Mouse (Mus musculus) forebrain, embryonic 14.5 days (tissue): ENCODE data around the gene Ube2l6. TPM values are rescaled to one million over a fixed set of nuclear protein-coding genes. Genes with fewer than 3 reads are reported as not detected.
A peak's percentile ranks its signal among the peaks of the same experiment; 100 is the strongest.

ENCODE experiments used
- ATAC-seq: fragments of 200-750 bp; cut with Nextera tagmentation; 2 replicates; pipeline ENCODE4 v1.8.0; 2017; ENCODE audit warnings: mild to moderate bottlenecking, moderate library complexity
- DNase-seq: peaks from one replicate; pipeline ENCODE4 v3.0.0-alpha.2; 2015; ENCODE audit warnings: low spot score
- H3K27ac ChIP-seq: fragments of 300-500 bp; sonication (generic); 2 replicates; pipeline ENCODE4 v1.5.1; 2014; ENCODE audit warnings: low read depth, mild to moderate bottlenecking, control low read depth, low read length, moderate library complexity
- H3K27me3 ChIP-seq: fragments of 300-500 bp; sonication (generic); replicated peaks from 2 replicates; pipeline ENCODE4 v1.6.1; 2014; ENCODE audit warnings: low read length, control low read depth, mixed read lengths; ENCODE audit not compliant: control insufficient read depth, insufficient read depth
- H3K36me3 ChIP-seq: fragments of 300-500 bp; sonication (generic); 2 replicates; pipeline ENCODE4 v1.6.1; 2014; ENCODE audit warnings: low read length, control low read depth; ENCODE audit not compliant: control insufficient read depth, insufficient read depth
- H3K4me1 ChIP-seq: fragments of 300-500 bp; sonication (generic); 2 replicates; pipeline ENCODE4 v1.6.1; 2014; ENCODE audit warnings: antibody characterized with exemption, low read length, control low read depth; ENCODE audit not compliant: control insufficient read depth, insufficient read depth
- H3K4me2 ChIP-seq: fragments of 300-500 bp; sonication (generic); 2 replicates; pipeline ENCODE4 v1.6.1; 2014; ENCODE audit warnings: mild to moderate bottlenecking, control low read depth, low read length
- H3K4me3 ChIP-seq: fragments of 300-500 bp; sonication (generic); 2 replicates; pipeline ENCODE4 v1.5.1; 2014; ENCODE audit warnings: low read depth, low read length, control low read depth
- H3K9ac ChIP-seq: fragments of 300-500 bp; sonication (generic); 2 replicates; pipeline ENCODE4 v1.6.1; 2014; ENCODE audit warnings: mild to moderate bottlenecking, low read length, control low read depth, moderate library complexity
- H3K9me3 ChIP-seq: fragments of 300-500 bp; sonication (generic); replicated peaks from 2 replicates; pipeline ENCODE4 v1.6.1; 2016; ENCODE audit warnings: low read length, control low read depth, mixed read lengths; ENCODE audit not compliant: control insufficient read depth
- WGBS: fragments of 180-500 bp; shearing (Covaris S2); extraction: QIAGEN DNeasy Blood & Tissue Kit; methylation state at CpG from one replicate; pipeline ENCODE4 v1.1.7; 2014; 5-methylcytosine and 5-hydroxymethylcytosine counted together
- polyA plus RNA-seq: library from polyadenylated mRNA; unstranded; fragments of >200 nt; fragmentation: Nextera tagmentation; extraction: Ambion mirVana; gene quantifications from 2 replicates; pipeline ENCODE4 v1.2.1, GENCODE M21; 2014

Ube2l6 gene
- polyA plus RNA-seq, 1 experiment from 2014 or later, result 21.8 TPM

DNA sequence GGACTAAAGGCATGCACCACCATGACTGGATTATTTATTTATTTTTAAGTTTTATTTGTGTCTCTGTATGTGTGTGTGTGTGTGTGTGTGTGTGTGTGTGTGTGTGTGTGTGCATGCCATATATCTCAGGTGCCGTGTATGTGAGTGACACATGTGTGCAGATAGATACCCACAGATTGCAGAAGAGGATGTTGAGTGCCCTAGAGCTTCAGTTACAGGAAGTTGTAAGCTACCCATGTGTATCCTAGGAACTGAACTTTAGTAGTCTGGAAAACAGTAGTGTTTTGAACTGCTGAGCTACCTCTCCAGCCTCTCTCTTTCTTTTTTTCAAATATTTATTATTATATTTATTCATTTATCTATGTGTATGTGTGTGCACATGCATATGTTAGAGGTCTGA is 15.3 kb upstream of the Ube2l6 start:
- no peak for ATAC-seq
- Histone ChIP-seq H3K4me1 (no peaks in the 10 kb centered on the region), H3K27ac (no peak overlapping the region), H3K4me3 (no peak overlapping the region), H3K4me2 (no peak overlapping the region), H3K9ac (no peak overlapping the region), H3K27me3 (no peaks in the 10 kb centered on the region), H3K36me3 (no peaks in the 10 kb centered on the region), H3K9me3 (no peaks in the 10 kb centered on the region)
- WGBS, result 86% methylated on average over 1 of the region's 1 CpGs
- DNase-seq, result no peak

DNA sequence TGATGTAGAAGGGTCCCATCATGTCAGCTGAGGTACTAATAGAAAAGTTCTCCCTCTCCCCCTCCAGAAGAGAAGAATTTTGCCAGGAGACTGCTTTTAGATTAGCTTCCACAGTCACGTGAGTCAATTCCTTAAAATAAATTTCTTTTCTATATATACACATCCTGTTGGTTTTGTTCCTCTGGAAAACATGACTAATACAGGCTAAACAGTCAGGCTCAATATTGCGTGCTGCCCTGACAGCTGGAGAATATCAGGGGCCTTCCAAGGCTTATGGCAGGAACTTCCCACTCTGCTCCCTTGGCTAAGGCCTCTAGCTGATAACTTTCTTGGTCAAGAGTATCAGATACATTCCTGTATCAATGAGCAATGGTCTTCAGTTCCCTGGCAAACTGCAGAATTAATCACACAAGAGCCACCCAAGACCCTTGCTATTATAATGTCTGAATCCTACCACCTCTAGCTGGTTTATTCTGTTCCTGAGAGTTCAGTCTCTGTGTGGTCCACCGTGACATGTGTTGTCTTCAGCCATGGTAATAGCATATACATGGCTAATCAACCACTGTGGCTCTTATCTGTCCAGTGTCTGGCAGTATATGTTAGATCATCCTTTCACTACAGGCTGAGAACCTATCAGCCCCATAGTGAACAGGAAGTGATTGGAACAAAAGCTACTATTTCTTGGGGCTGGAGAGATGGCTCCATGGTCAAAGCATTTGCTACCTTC is 14.6 kb upstream of the Ube2l6 start:
- 91% methylated on average over 3 of the region's 3 CpGs for WGBS
- no peak overlapping the region for H3K27ac ChIP-seq
- no peak overlapping the region for H3K9ac ChIP-seq
- H3K27me3 ChIP-seq, result no peaks in the 10 kb centered on the region
- H3K4me1 ChIP-seq, result no peaks in the 10 kb centered on the region
- no peak overlapping the region for H3K4me2 ChIP-seq
- no peak for DNase-seq
- no peak overlapping the region for H3K4me3 ChIP-seq
- ATAC-seq, result no peak
- no peaks in the 10 kb centered on the region for H3K36me3 ChIP-seq
- H3K9me3 ChIP-seq, result no peaks in the 10 kb centered on the region

DNA sequence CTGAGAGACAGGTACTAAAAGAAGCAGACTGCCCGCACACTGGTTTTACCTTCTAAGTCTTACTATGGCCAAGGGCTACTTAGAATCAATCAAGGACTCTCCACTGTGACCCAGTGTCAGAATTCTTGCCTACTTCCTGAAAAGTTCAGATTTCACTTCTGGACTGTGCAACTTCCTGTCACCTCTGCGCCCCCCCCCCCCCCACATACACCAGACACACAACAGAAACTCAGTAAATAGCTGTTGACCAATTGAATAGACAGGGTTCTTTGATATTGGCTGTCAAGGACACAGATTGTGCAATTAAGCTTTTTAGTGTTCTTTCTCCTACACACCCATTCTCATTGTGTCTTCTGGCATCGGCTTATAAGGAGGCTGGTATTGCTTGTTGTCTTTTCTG is 10.3 kb upstream of the Ube2l6 start:
- Histone ChIP-seq H3K4me3 (no peak overlapping the region), H3K36me3 (no peaks in the 10 kb centered on the region), H3K27ac (no peak overlapping the region), H3K27me3 (no peaks in the 10 kb centered on the region), H3K4me1 (no peaks in the 10 kb centered on the region), H3K9me3 (no peaks in the 10 kb centered on the region), H3K4me2 (no peak overlapping the region), H3K9ac (no peak overlapping the region)
- ATAC-seq, result no peak
- 86% methylated on average over 3 of the region's 3 CpGs for WGBS
- DNase-seq, result no peak

DNA sequence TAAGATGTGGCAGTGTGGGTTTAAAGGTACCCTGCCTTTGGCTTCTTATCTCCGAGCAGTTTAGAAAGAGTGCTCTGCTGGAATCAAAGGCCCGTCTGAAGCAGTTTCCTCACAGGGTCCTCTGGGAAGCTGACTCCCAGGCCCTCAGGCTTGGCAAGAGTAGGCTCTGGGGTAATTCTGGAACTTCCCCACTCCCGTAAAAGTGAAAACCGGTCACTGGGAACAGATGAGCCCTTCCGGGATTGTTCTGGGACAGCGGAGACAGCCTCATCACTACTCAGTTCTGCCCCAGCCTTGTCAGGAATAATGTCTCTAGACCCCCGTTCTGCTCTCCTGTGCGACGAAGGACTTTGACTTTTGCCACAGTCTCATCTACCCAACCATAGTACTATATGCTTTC is 8.2 kb upstream of the Ube2l6 start:
- H3K4me1 ChIP-seq, result no peaks in the 10 kb centered on the region
- no peaks in the 10 kb centered on the region for H3K27me3 ChIP-seq
- 63% methylated on average over 9 of the region's 9 CpGs for WGBS
- ATAC-seq (no peak), DNase-seq (no peak)
- no peaks in the 10 kb centered on the region for H3K36me3 ChIP-seq
- no peak overlapping the region for H3K4me2 ChIP-seq
- no peak overlapping the region for H3K4me3 ChIP-seq
- no peaks in the 10 kb centered on the region for H3K9me3 ChIP-seq
- no peak overlapping the region for H3K27ac ChIP-seq
- H3K9ac ChIP-seq, result no peak overlapping the region

DNA sequence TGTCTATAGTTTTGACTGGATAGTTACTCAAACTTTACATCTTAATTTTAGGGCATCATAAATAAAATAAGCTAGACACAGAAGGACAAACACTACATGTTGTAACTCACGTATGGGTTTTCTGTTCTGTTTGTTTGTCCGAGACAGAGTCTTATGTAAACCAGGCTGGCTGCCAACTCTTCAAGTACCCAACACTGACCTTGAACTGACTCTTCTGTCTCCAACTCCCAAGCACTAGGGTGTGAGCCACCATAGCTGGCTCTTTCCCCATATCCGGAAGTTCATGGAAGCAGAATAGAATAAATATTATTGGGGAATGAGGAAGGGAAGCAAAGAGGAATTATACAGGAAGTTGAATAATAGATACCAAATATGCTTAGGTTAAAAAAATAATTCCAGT is 6.1 kb upstream of the Ube2l6 start:
- WGBS, result 90% methylated on average over 3 of the region's 3 CpGs
- Histone ChIP-seq H3K9me3 (no peaks in the 10 kb centered on the region), H3K4me1 (no peaks in the 10 kb centered on the region), H3K9ac (no peak overlapping the region), H3K4me2 (no peak overlapping the region), H3K27ac (no peak overlapping the region), H3K4me3 (no peak overlapping the region), H3K27me3 (no peaks in the 10 kb centered on the region), H3K36me3 (no peaks in the 10 kb centered on the region)
- ATAC-seq (no peak), DNase-seq (no peak)

DNA sequence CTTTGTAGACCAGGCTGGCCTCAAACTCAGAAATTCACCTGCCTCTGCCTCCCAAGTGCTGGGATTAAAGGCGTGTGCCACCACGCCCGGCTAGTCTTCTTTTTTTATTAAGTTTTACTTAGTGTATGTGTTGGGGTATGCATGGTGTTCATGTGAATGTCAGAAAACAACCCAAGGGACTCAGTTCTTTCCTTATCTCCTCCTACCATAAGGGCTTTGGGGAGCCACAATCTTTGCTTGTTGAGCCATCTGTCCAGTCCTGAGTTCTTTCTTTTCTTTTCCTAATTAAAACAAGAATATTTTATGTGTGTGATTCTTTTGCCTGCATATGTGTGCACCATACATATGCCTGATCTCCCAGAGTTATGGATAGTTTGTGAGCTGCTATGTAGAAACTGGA is 5.5 kb upstream of the Ube2l6 start:
- H3K27ac ChIP-seq, result no peak overlapping the region
- no peak overlapping the region for H3K4me2 ChIP-seq
- H3K4me3 ChIP-seq, result no peak overlapping the region
- H3K36me3 ChIP-seq, result no peaks in the 10 kb centered on the region
- ATAC-seq (no peak), DNase-seq (no peak)
- no peaks in the 10 kb centered on the region for H3K4me1 ChIP-seq
- no peaks in the 10 kb centered on the region for H3K27me3 ChIP-seq
- no peaks in the 10 kb centered on the region for H3K9me3 ChIP-seq
- WGBS, result 96% methylated on average over 3 of the region's 3 CpGs
- no peak overlapping the region for H3K9ac ChIP-seq

DNA sequence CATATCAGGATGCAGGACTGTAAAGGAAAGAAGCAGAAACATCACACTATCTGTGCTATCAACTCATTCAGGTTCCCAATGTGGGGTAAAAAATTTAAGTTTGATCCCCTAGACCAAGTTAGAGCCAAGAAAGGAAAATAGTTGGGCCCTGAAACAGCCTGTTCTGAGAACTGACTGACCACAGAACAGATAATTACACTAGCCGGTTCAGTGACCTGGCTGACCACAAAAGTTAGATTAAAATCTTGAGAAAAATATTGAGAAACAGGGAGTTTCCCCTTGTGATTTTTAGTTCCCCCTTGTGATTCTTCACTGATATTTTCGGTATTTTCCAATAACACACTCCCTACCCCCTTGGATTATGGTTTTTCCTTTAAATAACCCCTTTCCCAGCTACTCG is 4.8 kb upstream of the Ube2l6 start:
- Histone ChIP-seq H3K27me3 (no peaks in the 10 kb centered on the region), H3K36me3 (no peaks in the 10 kb centered on the region), H3K9ac (no peak overlapping the region), H3K4me1 (no peaks in the 10 kb centered on the region), H3K27ac (no peak overlapping the region), H3K4me3 (no peak overlapping the region), H3K4me2 (no peak overlapping the region), H3K9me3 (no peaks in the 10 kb centered on the region)
- ATAC-seq (no peak), DNase-seq (no peak)
- 83% methylated on average over 3 of the region's 3 CpGs for WGBS

DNA sequence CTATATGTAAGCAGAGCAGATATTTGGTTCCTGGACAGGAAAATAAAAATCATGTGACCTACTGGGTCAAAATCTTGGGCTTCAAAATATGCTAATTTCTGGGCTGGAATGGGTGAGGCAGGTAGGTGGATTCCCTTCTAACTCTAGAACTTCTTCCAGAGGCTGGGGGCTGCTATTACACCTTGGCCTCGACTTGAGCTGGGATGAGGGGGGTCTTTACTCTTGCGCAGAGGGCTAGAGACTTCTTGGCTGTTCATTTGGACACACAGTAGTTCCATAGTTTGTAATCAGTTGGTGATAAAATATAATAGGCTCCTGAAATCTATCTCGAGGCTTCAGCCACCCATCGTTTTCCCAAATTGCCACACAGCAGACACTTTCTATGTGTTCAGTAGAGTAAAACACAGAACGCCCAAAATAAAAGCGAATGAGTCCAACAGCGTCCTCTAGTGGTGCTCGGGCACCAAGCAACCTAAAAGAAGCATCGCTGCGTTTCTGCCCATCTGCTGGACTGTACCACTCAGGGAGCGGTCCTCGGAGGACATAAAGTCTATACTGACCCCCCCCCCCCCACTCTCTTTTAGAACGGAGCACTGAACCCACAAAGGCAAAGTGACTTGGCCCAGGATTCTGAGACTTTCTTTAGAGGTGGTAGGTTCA is 665 bp upstream of the Ube2l6 start:
- H3K4me1 ChIP-seq, result no peaks in the 10 kb centered on the region

DNA sequence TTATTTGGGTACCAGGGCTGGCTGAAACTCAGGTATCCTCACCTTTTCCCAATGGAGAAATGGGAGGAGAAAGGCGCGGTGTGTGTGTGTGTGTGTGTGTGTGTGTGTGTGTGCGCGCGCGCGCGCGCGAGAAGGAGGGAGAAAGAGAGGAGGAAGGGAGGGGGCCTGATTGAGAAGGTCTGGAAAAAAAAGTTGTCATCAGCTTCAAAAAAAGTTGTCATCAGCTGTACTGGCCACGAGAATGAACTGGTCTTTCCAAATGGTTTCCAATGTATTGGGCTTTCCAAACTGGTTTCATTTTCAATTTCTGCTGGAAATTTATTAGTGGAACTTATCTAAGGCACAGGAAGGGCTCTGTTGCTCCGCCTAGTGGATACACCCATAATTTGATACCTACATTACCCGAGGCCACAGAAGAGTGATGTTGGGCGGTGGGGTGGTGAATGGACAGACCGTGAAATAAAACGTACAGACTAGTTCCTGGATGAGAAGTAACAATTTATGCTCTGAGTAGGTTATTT is 473 bp downstream of the Ube2l6 start:
- H3K9ac ChIP-seq, result peak overlapping the region; percentile 62
- peak; percentile 84 for ATAC-seq
- DNase-seq, result peak; percentile 86

More for the DNA sequence above, 665 bp upstream of the Ube2l6 start:
- H3K27me3 ChIP-seq, result no peaks in the 10 kb centered on the region
- WGBS, result 9% methylated on average over 13 of the region's 13 CpGs
- H3K9ac ChIP-seq, result peak overlapping the region; percentile 62
- H3K36me3 ChIP-seq, result no peaks in the 10 kb centered on the region
- ATAC-seq, result peak; percentile 73
- peak overlapping the region; percentile 46 for H3K4me3 ChIP-seq
- H3K9me3 ChIP-seq, result no peaks in the 10 kb centered on the region
- peak overlapping the region; percentile 80 for H3K4me2 ChIP-seq
- H3K27ac ChIP-seq, result no peak overlapping the region
- peak; percentile 91 for DNase-seq

More for the DNA sequence above, 473 bp downstream of the Ube2l6 start:
- 4% methylated on average over 16 of the region's 16 CpGs for WGBS
- H3K9me3 ChIP-seq, result no peaks in the 10 kb centered on the region
- H3K4me1 ChIP-seq, result no peaks in the 10 kb centered on the region
- no peaks in the 10 kb centered on the region for H3K27me3 ChIP-seq
- H3K4me2 ChIP-seq, result peak overlapping the region; percentile 80
- H3K4me3 ChIP-seq, result peak overlapping the region; percentile 46
- H3K27ac ChIP-seq, result no peak overlapping the region
- H3K36me3 ChIP-seq, result no peaks in the 10 kb centered on the region
